Mouse (Mus musculus): Measurements from ENCODE around the gene Vcam1.

DNA sequence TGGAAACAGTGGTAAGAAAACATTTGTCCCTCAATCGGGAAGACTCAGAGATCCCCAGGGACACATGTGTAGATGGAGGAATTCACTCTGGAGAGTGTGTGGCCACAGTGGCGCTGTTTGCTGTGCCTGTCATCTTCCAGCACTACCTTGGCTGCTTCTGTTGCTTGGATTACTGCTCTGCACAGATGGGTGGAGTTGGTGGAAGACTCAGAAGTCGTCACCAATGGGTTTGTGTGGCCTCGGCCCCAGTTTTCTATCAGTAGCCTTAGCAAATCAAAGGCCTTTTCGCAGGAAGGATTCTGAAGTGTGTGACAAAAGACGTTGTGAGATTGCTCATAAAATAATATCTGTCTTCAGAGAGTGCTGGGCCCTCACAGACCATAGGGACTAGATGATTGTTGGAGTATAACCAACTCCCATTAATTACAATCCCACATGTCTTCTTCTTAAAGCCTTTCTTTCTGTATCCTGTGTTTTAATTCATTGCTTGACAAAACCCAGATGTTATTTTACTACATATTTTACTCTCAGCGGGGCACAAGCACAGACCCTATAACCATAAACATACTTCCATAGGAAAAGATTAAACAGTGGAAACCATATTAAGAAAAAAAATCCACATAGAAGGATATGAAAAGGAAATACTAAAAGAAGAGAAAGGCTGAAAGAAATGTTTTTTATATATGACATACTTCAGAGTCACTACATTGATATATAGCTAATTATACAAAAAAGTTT is 48.4 kb downstream of the Vcam1 start:
- TF ChIP-seq MAFK (IDR thresholded peaks at IDR 0.05; ENCODE audit: insufficient read depth, low read depth, low read length): no peak
- TF ChIP-seq CHD2 (IDR thresholded peaks at IDR 0.05; ENCODE audit: low read depth, low read length): no peak
- no peak for TF ChIP-seq ZNF384 (IDR thresholded peaks at IDR 0.05; ENCODE audit: low read depth, low read length)
- TF ChIP-seq ZC3H11A (IDR thresholded peaks at IDR 0.05; ENCODE audit: borderline replicate concordance, low read depth, low read length): no peak
- no peak for TF ChIP-seq HCFC1 (IDR thresholded peaks at IDR 0.05; ENCODE audit: borderline replicate concordance, insufficient read depth, low read length)
